Mouse (Mus musculus) testis, adult 2 months (tissue): Measurements from ENCODE around the gene Abcb6.

Source experiments
- CTCF ChIP-seq: fragments of 200-500 bp; IDR thresholded peaks from 2 replicates; pipeline ENCODE4 v1.5.1; 2012; ENCODE audit warnings: low read depth, mild to moderate bottlenecking, inconsistent platforms, low read length, moderate library complexity; ENCODE audit not compliant: control insufficient read depth, insufficient read depth, insufficient replicate concordance
- POLR2A ChIP-seq: fragments of 200-500 bp; IDR thresholded peaks from 2 replicates; pipeline ENCODE4 v1.6.1; 2012; ENCODE audit warnings: low read depth, mild to moderate bottlenecking, inconsistent platforms, low read length, moderate library complexity; ENCODE audit not compliant: control insufficient read depth

DNA sequence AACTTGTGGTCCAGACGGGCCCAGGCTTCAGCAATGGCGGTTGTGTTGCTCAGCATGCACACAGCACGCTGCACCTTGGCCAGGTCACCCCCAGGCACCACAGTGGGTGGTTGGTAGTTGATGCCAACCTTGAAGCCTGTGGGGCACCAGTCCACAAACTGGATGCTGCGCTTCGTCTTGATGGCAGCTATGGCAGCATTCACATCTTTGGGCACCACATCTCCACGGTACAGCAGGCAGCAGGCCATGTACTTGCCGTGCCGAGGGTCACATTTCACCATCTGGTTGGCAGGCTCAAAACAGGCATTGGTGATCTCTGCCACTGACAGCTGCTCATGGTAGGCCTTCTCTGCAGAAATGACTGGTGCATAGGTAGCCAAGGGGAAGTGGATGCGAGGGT, 35.6 kb upstream of the Abcb6 start:
- TF ChIP-seq POLR2A (no peak), CTCF (no peak)
